Mouse (Mus musculus): ENCODE results near the gene Saxo1. TPM values are rescaled to one million over a fixed set of nuclear protein-coding genes. Genes with fewer than 3 reads are reported as not detected.

The Saxo1 gene
- polyA plus RNA-seq, 1 experiment from 2014 or later, result not detected

GRCm38 (mm10) chr4:86416401-86417025 lies 141.6 kb downstream of the Saxo1 start:
- Histone ChIP-seq H3K27me3 (no peaks in the 10 kb centered on the region), H3K9me3 (replicated peaks) (no peaks in the 10 kb centered on the region), H3K4me3 (replicated peaks) (no peak overlapping the region), H3K36me3 (no peaks in the 10 kb centered on the region), H3K4me1 (replicated peaks) (no peaks in the 10 kb centered on the region), H3K4me2 (no peak overlapping the region), H3K9ac (no peak overlapping the region), H3K27ac (no peak overlapping the region)
- 66% methylated on average over 15 of the region's 15 CpGs for WGBS (ENCODE audit: insufficient replicate concordance)
- ATAC-seq (ENCODE audit: low read depth) (no peak), DNase-seq (no peak)

GRCm38 (mm10) chr4:86413388-86413787 lies 144.7 kb downstream of the Saxo1 start:
- no peak overlapping the region for H3K4me2 ChIP-seq
- H3K9me3 ChIP-seq (replicated peaks), result no peaks in the 10 kb centered on the region
- H3K27ac ChIP-seq, result no peak overlapping the region
- H3K4me3 ChIP-seq (replicated peaks), result no peak overlapping the region
- H3K4me1 ChIP-seq (replicated peaks), result no peaks in the 10 kb centered on the region
- ATAC-seq (ENCODE audit: low read depth) (no peak), DNase-seq (no peak)
- H3K36me3 ChIP-seq, result no peaks in the 10 kb centered on the region
- no peaks in the 10 kb centered on the region for H3K27me3 ChIP-seq
- no peak overlapping the region for H3K9ac ChIP-seq
- 55% methylated on average over 3 of the region's 3 CpGs for WGBS (ENCODE audit: insufficient replicate concordance)

- ATAC-seq (ENCODE audit: low read depth) (no peak), DNase-seq (no peak)
- Histone ChIP-seq H3K27me3 (no peaks in the 10 kb centered on the region), H3K36me3 (no peaks in the 10 kb centered on the region), H3K4me3 (replicated peaks) (no peak overlapping the region), H3K4me2 (no peak overlapping the region), H3K9me3 (replicated peaks) (no peaks in the 10 kb centered on the region), H3K27ac (no peak overlapping the region), H3K4me1 (replicated peaks) (no peaks in the 10 kb centered on the region), H3K9ac (no peak overlapping the region)
- 51% methylated on average over 3 of the region's 3 CpGs for WGBS (ENCODE audit: insufficient replicate concordance)
Observed at GRCm38 (mm10) chr4:86410946-86411345, 147.2 kb downstream of the Saxo1 start.

- Histone ChIP-seq H3K4me3 (replicated peaks) (no peak overlapping the region), H3K36me3 (no peaks in the 10 kb centered on the region), H3K9me3 (replicated peaks) (no peaks in the 10 kb centered on the region), H3K9ac (no peak overlapping the region), H3K27me3 (no peaks in the 10 kb centered on the region), H3K27ac (no peak overlapping the region), H3K4me2 (no peak overlapping the region), H3K4me1 (replicated peaks) (no peaks in the 10 kb centered on the region)
- DNase-seq (no peak), ATAC-seq (ENCODE audit: low read depth) (no peak)
- WGBS (ENCODE audit: insufficient replicate concordance), result 82% methylated on average over 9 of the region's 9 CpGs
Observed at GRCm38 (mm10) chr4:86408421-86408820, 149.7 kb downstream of the Saxo1 start.

GRCm38 (mm10) chr4:86407200-86407527 lies 151.0 kb downstream of the Saxo1 start:
- Histone ChIP-seq H3K27me3 (no peaks in the 10 kb centered on the region), H3K4me3 (replicated peaks) (no peak overlapping the region), H3K36me3 (no peaks in the 10 kb centered on the region), H3K9ac (no peak overlapping the region), H3K4me1 (replicated peaks) (no peaks in the 10 kb centered on the region), H3K27ac (no peak overlapping the region), H3K4me2 (no peak overlapping the region), H3K9me3 (replicated peaks) (no peaks in the 10 kb centered on the region)
- 69% methylated on average over 3 of the region's 3 CpGs for WGBS (ENCODE audit: insufficient replicate concordance)
- DNase-seq (no peak), ATAC-seq (ENCODE audit: low read depth) (no peak)

GRCm38 (mm10) chr4:86406501-86407199 lies 151.5 kb downstream of the Saxo1 start:
- H3K4me3 ChIP-seq (replicated peaks), result no peak overlapping the region
- DNase-seq, result no peak
- no peaks in the 10 kb centered on the region for H3K4me1 ChIP-seq (replicated peaks)
- no peaks in the 10 kb centered on the region for H3K9me3 ChIP-seq (replicated peaks)
- H3K27me3 ChIP-seq, result no peaks in the 10 kb centered on the region
- H3K27ac ChIP-seq, result no peak overlapping the region
- H3K36me3 ChIP-seq, result no peaks in the 10 kb centered on the region
- no peak for ATAC-seq (ENCODE audit: low read depth)
- no peak overlapping the region for H3K4me2 ChIP-seq
- no peak overlapping the region for H3K9ac ChIP-seq
- 56% methylated on average over 7 of the region's 7 CpGs for WGBS (ENCODE audit: insufficient replicate concordance)

GRCm38 (mm10) chr4:86401116-86401515 lies 157.0 kb downstream of the Saxo1 start:
- DNase-seq (no peak), ATAC-seq (ENCODE audit: low read depth) (no peak)
- Histone ChIP-seq H3K27ac (no peak overlapping the region), H3K4me1 (replicated peaks) (no peaks in the 10 kb centered on the region), H3K27me3 (no peaks in the 10 kb centered on the region), H3K36me3 (no peaks in the 10 kb centered on the region), H3K9me3 (replicated peaks) (no peaks in the 10 kb centered on the region), H3K9ac (no peak overlapping the region), H3K4me3 (replicated peaks) (no peak overlapping the region), H3K4me2 (no peak overlapping the region)
- 49% methylated on average over 3 of the region's 3 CpGs for WGBS (ENCODE audit: insufficient replicate concordance)

- WGBS (ENCODE audit: insufficient replicate concordance), result 70% methylated on average over 2 of the region's 2 CpGs
- no peak for DNase-seq
- Histone ChIP-seq H3K4me2 (no peak overlapping the region), H3K9ac (no peak overlapping the region), H3K27me3 (no peaks in the 10 kb centered on the region), H3K27ac (no peak overlapping the region), H3K4me1 (replicated peaks) (no peaks in the 10 kb centered on the region), H3K9me3 (replicated peaks) (no peaks in the 10 kb centered on the region), H3K4me3 (replicated peaks) (no peak overlapping the region), H3K36me3 (no peaks in the 10 kb centered on the region)
- ATAC-seq (ENCODE audit: low read depth), result no peak
Observed at GRCm38 (mm10) chr4:86397470-86397869, 160.7 kb downstream of the Saxo1 start.

GRCm38 (mm10) chr4:86396672-86397288 lies 161.3 kb downstream of the Saxo1 start:
- Histone ChIP-seq H3K9ac (no peak overlapping the region), H3K9me3 (replicated peaks) (no peaks in the 10 kb centered on the region), H3K4me2 (no peak overlapping the region), H3K27ac (no peak overlapping the region), H3K4me1 (replicated peaks) (no peaks in the 10 kb centered on the region), H3K27me3 (no peaks in the 10 kb centered on the region), H3K4me3 (replicated peaks) (no peak overlapping the region), H3K36me3 (no peaks in the 10 kb centered on the region)
- 34% methylated on average over 7 of the region's 7 CpGs for WGBS (ENCODE audit: insufficient replicate concordance)
- ATAC-seq (ENCODE audit: low read depth), result no peak
- no peak for DNase-seq

- DNase-seq, result no peak
- Histone ChIP-seq H3K9ac (no peak overlapping the region), H3K27ac (no peak overlapping the region), H3K9me3 (replicated peaks) (no peaks in the 10 kb centered on the region), H3K4me2 (no peak overlapping the region), H3K4me3 (replicated peaks) (no peak overlapping the region), H3K4me1 (replicated peaks) (no peaks in the 10 kb centered on the region), H3K27me3 (no peaks in the 10 kb centered on the region), H3K36me3 (no peaks in the 10 kb centered on the region)
- ATAC-seq (ENCODE audit: low read depth), result no peak
- WGBS (ENCODE audit: insufficient replicate concordance), result 65% methylated on average over 6 of the region's 6 CpGs
Observed at GRCm38 (mm10) chr4:86395636-86396035, 162.5 kb downstream of the Saxo1 start.
